In genomic region chr17:46025207-46025606, GRCm38 (mm10) we compare ENCODE assay signal across 20 mouse cellular contexts. TPM values are rescaled to one million over a fixed set of nuclear protein-coding genes. Genes with fewer than 3 reads are reported as not detected.
A peak's percentile ranks its signal among the peaks of the same experiment; 100 is the strongest.
DNase-seq lines count a peak whose midpoint lies in the region; ATAC-seq and TF ChIP-seq lines count a peak whose summit lies in the region.
"Had no signal": no experiment of that assay in that cellular context is flagged by ENCODE, and none has a peak within 500 bp of the region (broad histone marks: within the 10 kb centered on the region; RNA-seq: fewer than 3 reads in every experiment).

No protein-coding gene starts in this region.

- TF ChIP-seq EP300 in lung, postnatal 0 days (IDR thresholded peaks at IDR 0.05) = no peak

- ATAC-seq in forebrain, embryonic 11.5 days (replicated peaks; ENCODE audit: low FRiP score) = no peak
- ATAC-seq in lung, postnatal 0 days = no peak
- ATAC-seq: activated CD4-positive, CD25-positive, alpha-beta regulatory T cell, adult 4 months; forebrain, embryonic 14.5 days; intestine, embryonic 15.5 days; Patski had no signal

- TF ChIP-seq POLR2A in myocyte (IDR thresholded peaks at IDR 0.05; ENCODE audit: insufficient read length, low read depth) = peak; percentile 53

- no peak overlapping the region for H3K9ac ChIP-seq in forebrain, embryonic 11.5 days (ENCODE audit: low read length)
- no peak overlapping the region for H3K9ac ChIP-seq in lung, postnatal 0 days (replicated peaks; ENCODE audit: low read depth)
- H3K9ac ChIP-seq: embryonic facial prominence, embryonic 13.5 days; hindbrain, embryonic 14.5 days; intestine, embryonic 15.5 days had no signal

- peaks cover 86% of the 10 kb centered on the region for H3K36me3 ChIP-seq in forebrain, embryonic 10.5 days (replicated peaks)
- peaks cover 6% of the 10 kb centered on the region for H3K36me3 ChIP-seq in forebrain, embryonic 11.5 days (ENCODE audit: control insufficient read depth, insufficient read depth, low read length)
- H3K36me3 ChIP-seq in heart, embryonic 10.5 days = peaks cover 73% of the 10 kb centered on the region
- peaks cover 43% of the 10 kb centered on the region for H3K36me3 ChIP-seq in lung, postnatal 0 days (ENCODE audit: insufficient read depth, low read length)
- H3K36me3 ChIP-seq in myocyte (ENCODE audit: control insufficient read depth, insufficient read depth) = peaks cover 84% of the 10 kb centered on the region

- no peak overlapping the region for H3ac ChIP-seq in myocyte (ENCODE audit: control insufficient read depth, insufficient read length)

- H3K9me3 ChIP-seq in forebrain, embryonic 10.5 days = no peaks in the 10 kb centered on the region
- no peaks in the 10 kb centered on the region for H3K9me3 ChIP-seq in forebrain, embryonic 11.5 days (ENCODE audit: control insufficient read depth, low read length)
- H3K9me3 ChIP-seq in heart, embryonic 10.5 days = no peaks in the 10 kb centered on the region
- no peaks in the 10 kb centered on the region for H3K9me3 ChIP-seq in lung, postnatal 0 days (ENCODE audit: low read length)
- H3K9me3 ChIP-seq: embryonic facial prominence, embryonic 13.5 days; heart, embryonic 13.5 days; hindbrain, embryonic 10.5 days; intestine, embryonic 15.5 days had no signal

- DNase-seq in forebrain, embryonic 10.5 days (ENCODE audit: extremely low spot score, low spot score) = no peak
- no peak for DNase-seq in forebrain, embryonic 11.5 days (ENCODE audit: low spot score)
- no peak for DNase-seq in heart, embryonic 10.5 days (ENCODE audit: low spot score)
- DNase-seq in heart, adult 8-10 months (ENCODE audit: low spot score) = no peak
- no peak for DNase-seq in lung, postnatal 0 days (ENCODE audit: low spot score)
- no peak for DNase-seq in lung, adult 18-20 months
- no peak for DNase-seq in left cerebral cortex, adult 9 months (ENCODE audit: low spot score in 2 of 2)
- DNase-seq: adrenal gland, postnatal 25 days; cerebellum, adult 9-10 months; cerebellum, postnatal 25 days; heart, postnatal 10 days had no signal

- H3K27me3 ChIP-seq in forebrain, embryonic 10.5 days (ENCODE audit: poor library complexity, severe bottlenecking) = no peaks in the 10 kb centered on the region
- no peaks in the 10 kb centered on the region for H3K27me3 ChIP-seq in forebrain, embryonic 11.5 days (ENCODE audit: control insufficient read depth, insufficient read depth, low read length)
- H3K27me3 ChIP-seq in heart, embryonic 10.5 days (ENCODE audit: insufficient read depth, poor library complexity, severe bottlenecking) = no peaks in the 10 kb centered on the region
- H3K27me3 ChIP-seq in lung, postnatal 0 days (replicated peaks; ENCODE audit: insufficient read depth, low read length) = no peaks in the 10 kb centered on the region
- H3K27me3 ChIP-seq in myocyte (ENCODE audit: control insufficient read depth, insufficient read depth, insufficient read length) = no peaks in the 10 kb centered on the region
- H3K27me3 ChIP-seq: embryonic facial prominence, embryonic 13.5 days; heart, embryonic 13.5 days; intestine, embryonic 15.5 days; Patski had no signal

- H3K4me3 ChIP-seq in forebrain, embryonic 10.5 days = no peak overlapping the region
- no peak overlapping the region for H3K4me3 ChIP-seq in forebrain, embryonic 11.5 days (ENCODE audit: low read depth, low read length)
- H3K4me3 ChIP-seq in heart, embryonic 10.5 days = no peak overlapping the region
- H3K4me3 ChIP-seq in lung, postnatal 0 days (ENCODE audit: low read depth, low read length) = no peak overlapping the region
- no peak overlapping the region for H3K4me3 ChIP-seq in myocyte
- H3K4me3 ChIP-seq: embryonic facial prominence, embryonic 13.5 days; heart, embryonic 13.5 days; hindbrain, embryonic 10.5 days; intestine, embryonic 15.5 days had no signal

- no peak for TF ChIP-seq CTCF in lung, postnatal 0 days (IDR thresholded peaks at IDR 0.05)

- no peak overlapping the region for H3K4me2 ChIP-seq in forebrain, embryonic 11.5 days (ENCODE audit: low read depth, low read length, severe bottlenecking)
- H3K4me2 ChIP-seq in lung, postnatal 0 days (replicated peaks; ENCODE audit: low read depth, low read length) = no peak overlapping the region
- H3K4me2 ChIP-seq in myocyte (ENCODE audit: low read depth) = peak overlapping the region; percentile 82
- H3K4me2 ChIP-seq: embryonic facial prominence, embryonic 13.5 days; hindbrain, embryonic 14.5 days; intestine, embryonic 15.5 days had no signal

- peak overlapping the region; percentile 35; the same call in 1 of the 2 replicates for H3K27ac ChIP-seq in forebrain, embryonic 10.5 days
- no peak overlapping the region for H3K27ac ChIP-seq in forebrain, embryonic 11.5 days (ENCODE audit: low read depth, low read length)
- peak overlapping the region; percentile 25 for H3K27ac ChIP-seq in heart, embryonic 10.5 days
- H3K27ac ChIP-seq in lung, postnatal 0 days (ENCODE audit: low read length) = peak overlapping the region; percentile 5; the same call in 1 of the 2 replicates
- H3K27ac ChIP-seq: embryonic facial prominence, embryonic 13.5 days; hindbrain, embryonic 10.5 days; hindbrain, embryonic 14.5 days; intestine, embryonic 15.5 days had no signal

- H3K4me1 ChIP-seq in forebrain, embryonic 10.5 days = peaks cover 48% of the 10 kb centered on the region
- peaks cover 23% of the 10 kb centered on the region for H3K4me1 ChIP-seq in forebrain, embryonic 11.5 days (replicated peaks; ENCODE audit: control insufficient read depth, insufficient read depth, low read length)
- peaks cover 60% of the 10 kb centered on the region for H3K4me1 ChIP-seq in heart, embryonic 10.5 days
- H3K4me1 ChIP-seq in lung, postnatal 0 days (ENCODE audit: insufficient read depth, low read depth, low read length) = peaks cover 34% of the 10 kb centered on the region

- 94% methylated on average over 15 of the region's 15 CpGs for WGBS in forebrain, embryonic 10.5 days
- WGBS in forebrain, embryonic 11.5 days = 94% methylated on average over 15 of the region's 15 CpGs
- 90% methylated on average over 15 of the region's 15 CpGs for WGBS in heart, embryonic 10.5 days
- WGBS in lung, postnatal 0 days = 90% methylated on average over 15 of the region's 15 CpGs

- H3K79me2 ChIP-seq in myocyte (ENCODE audit: control insufficient read depth, insufficient read depth) = peaks cover 92% of the 10 kb centered on the region

TF ChIP-seq in myocyte, 11 proteins besides CTCF, POLR2A, EP300 and RAD21:
- TF ChIP-seq TCF3 (IDR thresholded peaks at IDR 0.05; ENCODE audit: insufficient read length, low read depth) = no peak
- peak; percentile 68 for TF ChIP-seq POLR2AphosphoS2 (IDR thresholded peaks at IDR 0.05; ENCODE audit: insufficient read length, low read depth)

RNA-seq across cellular contexts. Expression of gene Vegfa, which starts 7.0 kb away (rescaled TPM):
- 2.4 and 2.5 TPM in 2 replicates for polyA plus RNA-seq in forebrain, embryonic 10.5 days (2016; fragmentation: Nextera tagmentation; extraction: Ambion mirVana)
- 2.9 and 3.3 TPM in 2 replicates for polyA plus RNA-seq in forebrain, embryonic 11.5 days (2014; fragmentation: Nextera tagmentation; extraction: Ambion mirVana)
- polyA plus RNA-seq in heart, embryonic 10.5 days (2016; fragmentation: Nextera tagmentation; extraction: Ambion mirVana) = 4.5 and 6.0 TPM in 2 replicates
- 100 to 1,000 TPM; 195 to 267 (median 235) TPM for total RNA-seq in heart, adult 8-10 months (2022)
- polyA plus RNA-seq in lung, postnatal 0 days (2015; fragmentation: Nextera tagmentation; extraction: Ambion mirVana) = 21.4 and 31.9 TPM in 2 replicates
- 177 TPM for polyA plus RNA-seq in myocyte (2012; fragmentation: generic; extraction: Trizol)
- polyA plus RNA-seq: activated CD4-positive, CD25-positive, alpha-beta regulatory T cell, adult 4 months had no signal
